10 mouse cellular contexts compared by ENCODE assay signal in the genomic region with DNA sequence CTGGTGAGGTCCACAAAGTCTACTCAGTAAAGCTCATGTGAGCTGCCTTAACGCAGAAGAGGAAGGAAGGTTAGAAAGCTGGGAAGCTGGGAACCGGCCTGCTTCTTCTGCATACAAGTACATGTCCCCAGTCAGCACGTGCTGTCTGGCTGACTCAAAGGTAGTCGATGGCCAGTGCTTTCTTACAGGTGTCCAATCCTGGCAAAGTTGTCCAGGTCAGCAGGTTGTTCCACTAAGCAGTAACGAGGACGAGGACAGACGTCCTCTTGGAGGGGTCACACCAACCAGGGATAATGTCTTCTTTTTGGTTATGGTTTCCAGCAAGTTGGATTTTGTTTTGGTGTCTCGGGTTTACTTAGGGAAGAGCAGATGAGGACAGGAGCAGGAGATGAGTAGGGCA. TPM values are rescaled to one million over a fixed set of nuclear protein-coding genes. Genes with fewer than 3 reads are reported as not detected.
DNase-seq lines count a peak whose midpoint lies in the region; ATAC-seq and TF ChIP-seq lines count a peak whose summit lies in the region.
"Had no signal": no experiment of that assay in that cellular context is flagged by ENCODE, and none has a peak within 500 bp of the region (broad histone marks: within the 10 kb centered on the region; RNA-seq: fewer than 3 reads in every experiment).

No protein-coding gene starts in this region.

- H3K9ac ChIP-seq in forebrain, embryonic 11.5 days (ENCODE audit: low read length), result no peak overlapping the region
- no peak overlapping the region for H3K9ac ChIP-seq in forebrain, embryonic 16.5 days (replicated peaks; ENCODE audit: low read depth, low read length)
- peak overlapping the region; percentile 90 for H3K9ac ChIP-seq in stomach, postnatal 0 days (ENCODE audit: low read length)

- no peak for TF ChIP-seq EP300 in stomach, postnatal 0 days (optimal IDR thresholded peaks at IDR 0.05)

- H3K27me3 ChIP-seq in forebrain, embryonic 11.5 days (ENCODE audit: control insufficient read depth, insufficient read depth, low read length), result peaks cover 100% of the 10 kb centered on the region
- H3K27me3 ChIP-seq in forebrain, embryonic 16.5 days (replicated peaks; ENCODE audit: control insufficient read depth, insufficient read depth, low read length), result peaks cover 95% of the 10 kb centered on the region
- no peaks in the 10 kb centered on the region for H3K27me3 ChIP-seq in testis, adult 2 months (ENCODE audit: control insufficient read depth, insufficient read depth, low read length)
- H3K27me3 ChIP-seq in limb, embryonic 10.5 days (ENCODE audit: low read depth, poor library complexity, severe bottlenecking), result peaks cover 76% of the 10 kb centered on the region
- H3K27me3 ChIP-seq in stomach, postnatal 0 days (ENCODE audit: control insufficient read depth, insufficient read depth, low read length), result peaks cover 2% of the 10 kb centered on the region; the same call in 1 of the 2 replicates

- TF ChIP-seq CTCF in testis, adult 2 months (IDR thresholded peaks at IDR 0.05; ENCODE audit: control insufficient read depth, insufficient read depth, insufficient replicate concordance, low read depth, low read length), result no peak
- no peak for TF ChIP-seq CTCF in stomach, postnatal 0 days (IDR thresholded peaks at IDR 0.05; ENCODE audit: low read depth)

- 5% methylated on average over 8 of the region's 8 CpGs for WGBS in forebrain, embryonic 11.5 days
- 4% methylated on average over 8 of the region's 8 CpGs for WGBS in forebrain, embryonic 16.5 days
- 11% methylated on average over 8 of the region's 8 CpGs for WGBS in limb, embryonic 10.5 days
- WGBS in stomach, postnatal 0 days, result 22% methylated on average over 8 of the region's 8 CpGs

- no peak overlapping the region for H3K4me3 ChIP-seq in forebrain, embryonic 11.5 days (ENCODE audit: low read depth, low read length)
- H3K4me3 ChIP-seq in forebrain, embryonic 16.5 days (replicated peaks; ENCODE audit: low read length), result no peak overlapping the region
- H3K4me3 ChIP-seq in testis, adult 2 months (ENCODE audit: control insufficient read depth, low read depth, low read length), result no peak overlapping the region; the same call in 1 of the 2 replicates
- H3K4me3 ChIP-seq in limb, embryonic 10.5 days, result peak overlapping the region; percentile 66; the same call in 1 of the 2 replicates
- peak overlapping the region; percentile 64 for H3K4me3 ChIP-seq in stomach, postnatal 0 days (ENCODE audit: low read depth, low read length)

- ATAC-seq in forebrain, embryonic 11.5 days (replicated peaks; ENCODE audit: low FRiP score), result no peak
- ATAC-seq in forebrain, embryonic 16.5 days, result no peak
- no peak for ATAC-seq in stomach, postnatal 0 days (ENCODE audit: low FRiP score, low TSS enrichment)

- H3K27ac ChIP-seq in forebrain, embryonic 11.5 days (ENCODE audit: low read depth, low read length), result no peak overlapping the region
- no peak overlapping the region for H3K27ac ChIP-seq in forebrain, embryonic 16.5 days (ENCODE audit: low read length)
- H3K27ac ChIP-seq in testis, adult 2 months (ENCODE audit: control insufficient read depth, insufficient read depth, low read depth, low read length), result peak overlapping the region; percentile 58
- peak overlapping the region; percentile 92; the same call in 1 of the 2 replicates for H3K27ac ChIP-seq in limb, embryonic 10.5 days
- peak overlapping the region; percentile 97 for H3K27ac ChIP-seq in stomach, postnatal 0 days (replicated peaks)

- H3K4me1 ChIP-seq in forebrain, embryonic 11.5 days (replicated peaks; ENCODE audit: control insufficient read depth, insufficient read depth, low read length), result peaks cover 10% of the 10 kb centered on the region; the same call in 1 of the 2 replicates
- H3K4me1 ChIP-seq in forebrain, embryonic 16.5 days (replicated peaks; ENCODE audit: control insufficient read depth, insufficient read depth, low read length), result peaks cover 5% of the 10 kb centered on the region
- H3K4me1 ChIP-seq in testis, adult 2 months (ENCODE audit: control insufficient read depth, insufficient read depth, low read length), result peaks cover 13% of the 10 kb centered on the region
- peaks cover 92% of the 10 kb centered on the region for H3K4me1 ChIP-seq in limb, embryonic 10.5 days
- H3K4me1 ChIP-seq in stomach, postnatal 0 days (replicated peaks; ENCODE audit: control insufficient read depth, insufficient read depth), result peaks cover 3% of the 10 kb centered on the region; the same call in 1 of the 2 replicates

- H3K36me3 ChIP-seq in forebrain, embryonic 11.5 days (ENCODE audit: control insufficient read depth, insufficient read depth, low read length), result no peaks in the 10 kb centered on the region
- no peaks in the 10 kb centered on the region for H3K36me3 ChIP-seq in forebrain, embryonic 16.5 days (ENCODE audit: control insufficient read depth, insufficient read depth)
- H3K36me3 ChIP-seq in testis, adult 2 months (ENCODE audit: control insufficient read depth, insufficient read depth, low read length), result no peaks in the 10 kb centered on the region
- peaks cover 34% of the 10 kb centered on the region for H3K36me3 ChIP-seq in limb, embryonic 10.5 days
- no peaks in the 10 kb centered on the region for H3K36me3 ChIP-seq in stomach, postnatal 0 days (ENCODE audit: control insufficient read depth, insufficient read depth, low read length)

- no peaks in the 10 kb centered on the region for H3K9me3 ChIP-seq in forebrain, embryonic 11.5 days (ENCODE audit: control insufficient read depth, low read length)
- H3K9me3 ChIP-seq in forebrain, embryonic 16.5 days (ENCODE audit: control insufficient read depth, low read length), result no peaks in the 10 kb centered on the region; the same call in 1 of the 2 replicates
- H3K9me3 ChIP-seq in limb, embryonic 10.5 days (replicated peaks), result no peaks in the 10 kb centered on the region
- H3K9me3 ChIP-seq in stomach, postnatal 0 days (ENCODE audit: control insufficient read depth, low read length), result no peaks in the 10 kb centered on the region

- H3K4me2 ChIP-seq in forebrain, embryonic 11.5 days (ENCODE audit: low read depth, low read length, severe bottlenecking), result no peak overlapping the region
- no peak overlapping the region for H3K4me2 ChIP-seq in forebrain, embryonic 16.5 days (ENCODE audit: low read length)
- peak overlapping the region; percentile 74 for H3K4me2 ChIP-seq in stomach, postnatal 0 days (replicated peaks; ENCODE audit: low read depth)

- peak; percentile 54 for DNase-seq in forebrain, embryonic 11.5 days (ENCODE audit: low spot score)
- no peak for DNase-seq in testis, postnatal 14 days (ENCODE audit: low spot score)
- DNase-seq in limb, embryonic 10.5 days (ENCODE audit: low spot score), result peak; percentile 48
- DNase-seq in stomach, postnatal 0 days (ENCODE audit: low spot score), result no peak
- DNase-seq in right cerebral cortex, postnatal 14 days, result no peak
- no peak for DNase-seq in cerebellum, adult 18-20 months
- DNase-seq: heart, postnatal 36 days had no signal

- TF ChIP-seq POLR2A in testis, adult 2 months (IDR thresholded peaks at IDR 0.05; ENCODE audit: control insufficient read depth, low read depth, low read length), result no peak

RNA-seq across cellular contexts. Expression of a gene that starts 1.6 kb away (rescaled TPM):
- polyA plus RNA-seq in forebrain, embryonic 11.5 days (2014; fragmentation: Nextera tagmentation; extraction: Ambion mirVana), result not detected in 2 replicates
- not detected in 2 replicates for polyA plus RNA-seq in forebrain, embryonic 16.5 days (2015; fragmentation: Nextera tagmentation; extraction: Ambion mirVana)
- polyA plus RNA-seq in testis, adult 2 months (2012; rRNA removed), result 61.2 and 65.3 TPM in 2 replicates
- polyA plus RNA-seq in limb, embryonic 10.5 days (2016; fragmentation: Nextera tagmentation; extraction: Ambion mirVana), result 1.6 and 1.8 TPM in 2 replicates
- polyA plus RNA-seq in stomach, postnatal 0 days (2015; fragmentation: Nextera tagmentation; extraction: Ambion mirVana), result 2.5 and 2.6 TPM in 2 replicates

RNA-seq across cellular contexts. Expression of a gene that starts 12.6 kb away (rescaled TPM):
- not detected in 2 replicates for polyA plus RNA-seq in forebrain, embryonic 11.5 days (2014; fragmentation: Nextera tagmentation; extraction: Ambion mirVana)
- polyA plus RNA-seq in forebrain, embryonic 16.5 days (2015; fragmentation: Nextera tagmentation; extraction: Ambion mirVana), result not detected in 2 replicates
- not detected in 2 replicates for polyA plus RNA-seq in testis, adult 2 months (2012; rRNA removed)
- 1.1 and 1.3 TPM in 2 replicates for polyA plus RNA-seq in limb, embryonic 10.5 days (2016; fragmentation: Nextera tagmentation; extraction: Ambion mirVana)
- polyA plus RNA-seq in stomach, postnatal 0 days (2015; fragmentation: Nextera tagmentation; extraction: Ambion mirVana), result 0.90 and 0.99 TPM in 2 replicates

RNA-seq across cellular contexts. Expression of a gene that starts 14.5 kb away (rescaled TPM):
- polyA plus RNA-seq in forebrain, embryonic 11.5 days (2014; fragmentation: Nextera tagmentation; extraction: Ambion mirVana), result not detected in 2 replicates
- not detected in 2 replicates for polyA plus RNA-seq in forebrain, embryonic 16.5 days (2015; fragmentation: Nextera tagmentation; extraction: Ambion mirVana)
- 0.06 and 0.08 TPM in 2 replicates for polyA plus RNA-seq in testis, adult 2 months (2012; rRNA removed)
- polyA plus RNA-seq in limb, embryonic 10.5 days (2016; fragmentation: Nextera tagmentation; extraction: Ambion mirVana), result 9.8 and 10.4 TPM in 2 replicates
- 8.4 and 8.9 TPM in 2 replicates for polyA plus RNA-seq in stomach, postnatal 0 days (2015; fragmentation: Nextera tagmentation; extraction: Ambion mirVana)

RNA-seq across cellular contexts. Expression of a gene that starts 18.6 kb away (rescaled TPM):
- not detected in 2 replicates for polyA plus RNA-seq in forebrain, embryonic 11.5 days (2014; fragmentation: Nextera tagmentation; extraction: Ambion mirVana)
- not detected in 2 replicates for polyA plus RNA-seq in forebrain, embryonic 16.5 days (2015; fragmentation: Nextera tagmentation; extraction: Ambion mirVana)
- polyA plus RNA-seq in testis, adult 2 months (2012; rRNA removed), result 0.21 TPM in 1 of 2 replicates, not detected in the other
- polyA plus RNA-seq in limb, embryonic 10.5 days (2016; fragmentation: Nextera tagmentation; extraction: Ambion mirVana), result 3.5 and 4.1 TPM in 2 replicates
- polyA plus RNA-seq in stomach, postnatal 0 days (2015; fragmentation: Nextera tagmentation; extraction: Ambion mirVana), result 0.33 and 0.80 TPM in 2 replicates
- polyA plus RNA-seq: embryonic facial prominence, embryonic 14.5 days had no signal

RNA-seq across cellular contexts. Expression of a gene that starts 23.2 kb away (rescaled TPM):
- polyA plus RNA-seq in forebrain, embryonic 11.5 days (2014; fragmentation: Nextera tagmentation; extraction: Ambion mirVana), result not detected in 2 replicates
- not detected in 2 replicates for polyA plus RNA-seq in forebrain, embryonic 16.5 days (2015; fragmentation: Nextera tagmentation; extraction: Ambion mirVana)
- 5.4 and 5.8 TPM in 2 replicates for polyA plus RNA-seq in testis, adult 2 months (2012; rRNA removed)
- 7.0 and 7.9 TPM in 2 replicates for polyA plus RNA-seq in limb, embryonic 10.5 days (2016; fragmentation: Nextera tagmentation; extraction: Ambion mirVana)
- polyA plus RNA-seq in stomach, postnatal 0 days (2015; fragmentation: Nextera tagmentation; extraction: Ambion mirVana), result 2.8 and 2.9 TPM in 2 replicates

Comparison
In these comparisons a context has a peak if more than half of its experiments do, and no peak if none do; other contexts are left out.
1. DNase-seq: peak in forebrain, embryonic 11.5 days (single experiment) and limb, embryonic 10.5 days (single experiment); none in testis, postnatal 14 days (single experiment), stomach, postnatal 0 days (single experiment), right cerebral cortex, postnatal 14 days (single experiment) and cerebellum, adult 18-20 months (0 of 2).
2. H3K27ac ChIP-seq: peak in testis, adult 2 months (single experiment), limb, embryonic 10.5 days (single experiment) and stomach, postnatal 0 days (single experiment); none in forebrain, embryonic 11.5 days (single experiment) and forebrain, embryonic 16.5 days (single experiment).
3. H3K4me3 ChIP-seq: peak in limb, embryonic 10.5 days (single experiment) and stomach, postnatal 0 days (single experiment); none in forebrain, embryonic 11.5 days (single experiment), forebrain, embryonic 16.5 days (single experiment) and testis, adult 2 months (single experiment).
4. RNA of a gene that starts 1.6 kb away (polyA plus RNA-seq): 61.2 to 65.3 TPM in testis, adult 2 months; 2.5 to 2.6 TPM in stomach, postnatal 0 days, 1.6 to 1.8 TPM in limb, embryonic 10.5 days, not detected in forebrain, embryonic 11.5 days and not detected in forebrain, embryonic 16.5 days; every median in the first group is over 10 times any median in the second.